Mouse (Mus musculus): ENCODE data around the gene Vwa8.

DNA sequence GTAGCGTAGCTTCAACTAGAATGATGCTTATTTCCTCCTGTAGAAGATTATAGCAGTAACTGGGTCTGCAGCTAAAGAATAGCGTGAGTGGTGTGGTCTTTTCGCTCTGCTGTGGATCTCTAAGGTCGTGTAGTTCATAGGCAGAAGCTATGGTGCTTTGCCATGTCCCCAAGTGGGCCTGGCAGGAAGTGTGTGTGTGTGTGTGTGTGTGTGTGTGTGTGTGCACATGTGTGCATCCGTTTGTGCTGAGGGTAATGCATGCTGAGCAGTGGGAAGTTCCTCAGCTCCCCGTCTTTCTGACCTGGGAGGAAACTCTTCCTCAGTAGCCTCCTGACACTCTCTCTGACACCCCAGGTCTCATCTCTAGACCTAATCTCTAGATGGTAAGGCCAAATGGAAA, 305.0 kb downstream of the Vwa8 start:
- TF ChIP-seq CTCF (IDR thresholded peaks at IDR 0.05; ENCODE audit: low read depth, low read length) (no peak), GATA2 (IDR thresholded peaks at IDR 0.05; ENCODE audit: borderline replicate concordance, low read depth, low read length) (no peak)
